Mouse (Mus musculus) 3134 (cell line): ENCODE data around the gene Tns3.
A peak's percentile ranks its signal among the peaks of the same experiment; 100 is the strongest.

ENCODE experiments used
- DNase-seq: peaks from one replicate; pipeline ENCODE4 v3.0.0-alpha.2; 2011; ENCODE audit warnings: low spot score; ENCODE audit not compliant: insufficient read length; ENCODE audit errors: extremely low read depth

The Tns3 gene

GRCm38 (mm10) chr11:8486552-8486951 is 177.8 kb downstream of the Tns3 start:
- no peak for DNase-seq

GRCm38 (mm10) chr11:8484538-8484937 is 179.8 kb downstream of the Tns3 start:
- DNase-seq: no peak

GRCm38 (mm10) chr11:8482721-8483120 is 181.6 kb downstream of the Tns3 start:
- DNase-seq: no peak

GRCm38 (mm10) chr11:8481962-8482361 is 182.4 kb downstream of the Tns3 start:
- no peak for DNase-seq

- DNase-seq: no peak
These were observed 182.8 kb downstream of the Tns3 start for GRCm38 (mm10) chr11:8481529-8481928.

GRCm38 (mm10) chr11:8479858-8480257 is 184.5 kb downstream of the Tns3 start:
- DNase-seq: no peak

GRCm38 (mm10) chr11:8479313-8479712 is 185.0 kb downstream of the Tns3 start:
- DNase-seq: no peak

- no peak for DNase-seq
These were observed 190.7 kb downstream of the Tns3 start for GRCm38 (mm10) chr11:8473616-8474015.

- no peak for DNase-seq
These were observed 191.9 kb downstream of the Tns3 start for GRCm38 (mm10) chr11:8472439-8472838.

GRCm38 (mm10) chr11:8471535-8471934 is 192.8 kb downstream of the Tns3 start:
- no peak for DNase-seq

GRCm38 (mm10) chr11:8469537-8469936 is 194.8 kb downstream of the Tns3 start:
- DNase-seq: no peak

GRCm38 (mm10) chr11:8468161-8469091 is 195.9 kb downstream of the Tns3 start:
- DNase-seq: peak; percentile 98

GRCm38 (mm10) chr11:8467403-8468160 is 196.8 kb downstream of the Tns3 start:
- DNase-seq: no peak

- peak; percentile 43 for DNase-seq
These were observed 200.5 kb downstream of the Tns3 start for GRCm38 (mm10) chr11:8463866-8464265.

GRCm38 (mm10) chr11:8462827-8463405 is 201.4 kb downstream of the Tns3 start:
- no peak for DNase-seq

- DNase-seq: no peak
These were observed 203.5 kb downstream of the Tns3 start for GRCm38 (mm10) chr11:8460835-8461234.

- peak; percentile 55 for DNase-seq
These were observed 206.4 kb downstream of the Tns3 start for GRCm38 (mm10) chr11:8457951-8458350.

GRCm38 (mm10) chr11:8456586-8457285 is 207.6 kb downstream of the Tns3 start:
- DNase-seq: no peak

GRCm38 (mm10) chr11:8455650-8456049 is 208.7 kb downstream of the Tns3 start:
- DNase-seq: no peak

- no peak for DNase-seq
These were observed 211.1 kb downstream of the Tns3 start for GRCm38 (mm10) chr11:8453252-8453651.
